Mouse (Mus musculus) hindbrain, postnatal 0 days (tissue): ENCODE measurements around the gene Lrrc74a. TPM values are rescaled to one million over a fixed set of nuclear protein-coding genes. Genes with fewer than 3 reads are reported as not detected.

Experiments used
- ATAC-seq: fragments of 200-750 bp; cut with Nextera tagmentation; 2 replicates; pipeline ENCODE4 v1.8.0; 2017; ENCODE audit warnings: mild to moderate bottlenecking, moderate TSS enrichment, moderate library complexity
- DNase-seq: peaks from one replicate; pipeline ENCODE4 v3.0.0-alpha.2; 2015; ENCODE audit warnings: low spot score
- H3K27ac ChIP-seq: fragments of 300-500 bp; sonication (generic); 2 replicates; pipeline ENCODE4 v1.5.1; 2014; ENCODE audit warnings: mild to moderate bottlenecking
- H3K27me3 ChIP-seq: fragments of 300-500 bp; sonication (generic); 2 replicates; pipeline ENCODE4 v1.6.1; 2014; ENCODE audit warnings: low read length, mixed read lengths; ENCODE audit not compliant: insufficient read depth
- H3K36me3 ChIP-seq: fragments of 300-500 bp; sonication (generic); 2 replicates; pipeline ENCODE4 v1.6.1; 2014; ENCODE audit warnings: low read length, mixed read lengths; ENCODE audit not compliant: insufficient read depth
- H3K4me1 ChIP-seq: fragments of 300-500 bp; sonication (generic); 2 replicates; pipeline ENCODE4 v1.6.1; 2014; ENCODE audit warnings: antibody characterized with exemption, low read length, mixed read lengths; ENCODE audit not compliant: insufficient read depth
- H3K4me2 ChIP-seq: fragments of 300-500 bp; sonication (generic); 2 replicates; pipeline ENCODE4 v1.6.1; 2014; ENCODE audit warnings: low read depth, mild to moderate bottlenecking, low read length, moderate library complexity, mixed read lengths
- H3K4me3 ChIP-seq: fragments of 300-500 bp; sonication (generic); 2 replicates; pipeline ENCODE4 v1.5.1; 2014; ENCODE audit warnings: low read length
- H3K9ac ChIP-seq: fragments of 300-500 bp; sonication (generic); replicated peaks from 2 replicates; pipeline ENCODE4 v1.6.1; 2014; ENCODE audit warnings: mild to moderate bottlenecking, low read length, moderate library complexity, mixed read lengths
- H3K9me3 ChIP-seq: fragments of 300-500 bp; sonication (generic); 2 replicates; pipeline ENCODE4 v1.6.1; 2016; ENCODE audit warnings: low read length, mixed read lengths
- CTCF ChIP-seq: IDR thresholded peaks from 2 replicates; pipeline ENCODE4 v1.5.1; 2016; ENCODE audit warnings: antibody characterized with exemption, control low read depth, low read depth
- WGBS: fragments of 180-500 bp; shearing (Covaris S2); extraction: QIAGEN DNeasy Blood & Tissue Kit; methylation state at CpG from one replicate; pipeline ENCODE4 v1.1.7; 2014; 5-methylcytosine and 5-hydroxymethylcytosine counted together
- polyA plus RNA-seq: library from polyadenylated mRNA; unstranded; fragments of >200 nt; fragmentation: Nextera tagmentation; extraction: Ambion mirVana; gene quantifications from 2 replicates; pipeline ENCODE4 v1.2.1, GENCODE M21; 2015
- total RNA-seq: library from RNA; depleted of rRNA; stranded (reverse); fragments of >200 nt; gene quantifications from 2 replicates; pipeline ENCODE4 v1.2.3, GENCODE M21; 2014

Gene Lrrc74a
- total and polyA plus RNA-seq, 2 experiments from 2014 or later = not detected

DNA sequence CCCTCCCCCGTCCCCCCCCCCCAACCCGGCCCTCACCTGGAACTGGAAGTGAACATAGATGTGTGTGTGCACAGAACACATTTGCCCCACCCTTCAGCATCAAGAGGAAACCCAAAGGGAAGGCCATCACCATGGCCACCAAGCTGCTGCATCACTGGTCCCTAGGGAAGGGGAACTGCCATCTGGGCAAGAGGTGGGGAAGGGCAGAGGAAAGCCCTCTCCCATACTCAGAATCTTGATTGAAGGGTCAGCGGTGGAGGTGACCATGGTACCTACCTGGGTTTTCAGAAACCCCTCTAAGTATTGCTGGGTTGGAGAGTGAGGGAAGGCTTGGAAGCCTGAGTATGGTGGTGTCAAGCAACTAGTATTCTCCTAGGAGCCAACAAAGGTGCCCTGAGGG is 68.7 kb downstream of the Lrrc74a start:
- no peak overlapping the region for H3K4me3 ChIP-seq
- peaks cover 75% of the 10 kb centered on the region for H3K4me1 ChIP-seq
- H3K27me3 ChIP-seq = no peaks in the 10 kb centered on the region
- 42% methylated on average over 3 of the region's 3 CpGs for WGBS
- DNase-seq (no peak), ATAC-seq (no peak)
- H3K9me3 ChIP-seq = no peaks in the 10 kb centered on the region
- no peak overlapping the region for H3K9ac ChIP-seq
- H3K36me3 ChIP-seq = no peaks in the 10 kb centered on the region
- peak overlapping the region; percentile 94 for H3K27ac ChIP-seq
- H3K4me2 ChIP-seq = no peak overlapping the region
- no peak for TF ChIP-seq CTCF

DNA sequence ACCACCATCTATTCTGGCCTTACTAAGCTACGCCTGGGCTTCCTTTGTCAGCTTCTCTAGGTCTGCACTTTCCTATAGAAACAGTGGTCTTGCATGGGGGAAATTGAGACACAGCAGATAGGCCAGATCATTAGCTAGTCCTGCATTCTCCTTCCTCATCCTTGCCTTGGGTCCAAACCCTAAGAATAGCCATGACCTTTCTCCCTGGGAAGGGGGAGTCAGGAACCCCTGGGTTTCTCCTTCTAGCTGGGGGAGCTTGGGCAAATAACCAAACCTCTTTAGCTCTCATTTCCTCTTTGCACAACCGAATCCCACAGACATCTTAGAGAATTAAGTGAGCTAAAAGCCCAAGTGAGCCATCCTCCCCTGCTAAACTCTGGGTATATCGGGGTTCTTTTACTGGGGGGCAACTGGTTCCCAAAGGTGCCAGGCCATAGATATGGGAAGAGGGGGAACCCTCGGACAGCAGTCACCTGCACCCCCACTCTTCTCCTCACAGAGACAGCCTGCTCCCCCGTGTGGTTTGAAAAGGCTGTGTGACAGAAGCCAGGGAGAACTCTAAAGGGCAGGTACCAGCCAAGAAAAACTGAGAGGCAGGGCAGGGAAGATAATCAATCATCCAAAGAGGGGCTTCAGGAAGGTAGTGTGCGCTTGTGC is 69.6 kb downstream of the Lrrc74a start:
- no peak overlapping the region for H3K9ac ChIP-seq
- DNase-seq = peak; percentile 68
- peak; percentile 60 for TF ChIP-seq CTCF
- H3K4me3 ChIP-seq = no peak overlapping the region
- H3K36me3 ChIP-seq = no peaks in the 10 kb centered on the region
- no peaks in the 10 kb centered on the region for H3K9me3 ChIP-seq
- no peaks in the 10 kb centered on the region for H3K27me3 ChIP-seq
- no peak for ATAC-seq
- H3K27ac ChIP-seq = peak overlapping the region; percentile 94
- H3K4me2 ChIP-seq = no peak overlapping the region
- peaks cover 82% of the 10 kb centered on the region for H3K4me1 ChIP-seq
- WGBS = 41% methylated on average over 6 of the region's 6 CpGs

DNA sequence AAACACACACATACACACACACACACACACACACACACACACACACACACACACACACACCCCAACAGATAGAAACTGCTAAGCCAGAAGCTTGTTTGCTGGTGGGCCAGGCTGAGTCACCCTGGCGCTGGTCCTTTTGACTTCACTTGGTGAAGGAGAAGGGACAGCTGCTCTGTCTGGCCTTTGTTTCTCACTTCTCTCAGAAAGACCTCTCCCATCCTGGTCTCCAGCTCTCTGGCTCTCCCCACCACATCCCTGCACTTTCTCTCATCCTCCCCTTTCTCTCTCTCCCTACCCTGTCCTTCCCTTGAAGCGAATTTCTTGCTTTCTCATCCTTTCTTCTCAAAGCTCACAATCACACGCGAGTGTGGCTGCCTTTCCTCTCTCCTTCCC is 70.1 kb downstream of the Lrrc74a start:
- Histone ChIP-seq H3K4me3 (no peak overlapping the region), H3K36me3 (no peaks in the 10 kb centered on the region), H3K27ac (peak overlapping the region; percentile 94), H3K27me3 (no peaks in the 10 kb centered on the region), H3K4me1 (peaks cover 82% of the 10 kb centered on the region), H3K9ac (no peak overlapping the region), H3K4me2 (no peak overlapping the region), H3K9me3 (no peaks in the 10 kb centered on the region)
- ATAC-seq (no peak), DNase-seq (no peak)
- WGBS = 23% methylated on average over 4 of the region's 4 CpGs
- TF ChIP-seq CTCF = no peak

DNA sequence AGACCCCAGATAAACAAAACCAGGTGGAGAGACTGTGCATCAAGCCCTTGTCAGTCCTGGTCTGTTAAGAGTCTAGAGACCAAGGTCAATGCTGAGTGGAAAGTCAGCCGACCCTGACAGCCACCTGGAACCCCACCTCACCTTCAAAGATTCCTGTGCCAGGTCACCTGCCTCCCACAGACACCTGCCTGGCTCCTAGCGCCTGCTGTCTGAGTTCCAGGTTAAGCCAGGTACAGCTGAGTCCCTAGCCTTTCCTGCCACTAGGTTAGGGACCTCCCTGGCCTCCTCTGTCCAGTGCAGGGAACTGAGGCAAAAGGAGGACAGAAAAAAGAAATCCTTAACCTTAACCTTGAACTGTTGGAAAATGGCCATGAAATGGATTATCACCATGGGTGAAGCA is 70.7 kb downstream of the Lrrc74a start:
- no peaks in the 10 kb centered on the region for H3K27me3 ChIP-seq
- WGBS = 69% methylated on average over 2 of the region's 2 CpGs
- no peak for TF ChIP-seq CTCF
- peak overlapping the region; percentile 94; the same call in 1 of the 2 replicates for H3K27ac ChIP-seq
- H3K4me2 ChIP-seq = no peak overlapping the region
- H3K4me3 ChIP-seq = no peak overlapping the region
- no peak for ATAC-seq
- no peaks in the 10 kb centered on the region for H3K9me3 ChIP-seq
- no peaks in the 10 kb centered on the region for H3K36me3 ChIP-seq
- DNase-seq = no peak
- peaks cover 82% of the 10 kb centered on the region for H3K4me1 ChIP-seq
- H3K9ac ChIP-seq = no peak overlapping the region

DNA sequence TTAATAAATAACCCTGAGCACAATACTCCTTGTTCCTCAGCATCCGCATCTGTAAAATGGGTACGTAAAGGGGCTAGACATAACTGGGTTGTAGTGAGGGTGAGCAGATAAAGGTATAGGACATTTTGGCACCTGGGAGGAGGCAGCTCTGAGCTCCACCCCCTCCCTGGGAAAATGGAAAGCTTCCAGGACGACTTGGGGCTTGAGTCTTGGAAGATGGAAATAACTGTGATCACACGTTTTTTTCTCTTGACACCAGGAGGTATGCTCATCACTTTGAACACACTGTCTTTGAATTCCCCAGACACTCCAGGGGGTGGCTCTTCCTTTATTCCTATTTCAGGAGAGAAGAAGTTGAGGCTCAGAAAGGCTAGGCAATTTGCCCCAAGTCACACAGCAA is 71.1 kb downstream of the Lrrc74a start:
- Histone ChIP-seq H3K4me2 (no peak overlapping the region), H3K9ac (no peak overlapping the region)
- WGBS = 57% methylated on average over 4 of the region's 4 CpGs

DNA sequence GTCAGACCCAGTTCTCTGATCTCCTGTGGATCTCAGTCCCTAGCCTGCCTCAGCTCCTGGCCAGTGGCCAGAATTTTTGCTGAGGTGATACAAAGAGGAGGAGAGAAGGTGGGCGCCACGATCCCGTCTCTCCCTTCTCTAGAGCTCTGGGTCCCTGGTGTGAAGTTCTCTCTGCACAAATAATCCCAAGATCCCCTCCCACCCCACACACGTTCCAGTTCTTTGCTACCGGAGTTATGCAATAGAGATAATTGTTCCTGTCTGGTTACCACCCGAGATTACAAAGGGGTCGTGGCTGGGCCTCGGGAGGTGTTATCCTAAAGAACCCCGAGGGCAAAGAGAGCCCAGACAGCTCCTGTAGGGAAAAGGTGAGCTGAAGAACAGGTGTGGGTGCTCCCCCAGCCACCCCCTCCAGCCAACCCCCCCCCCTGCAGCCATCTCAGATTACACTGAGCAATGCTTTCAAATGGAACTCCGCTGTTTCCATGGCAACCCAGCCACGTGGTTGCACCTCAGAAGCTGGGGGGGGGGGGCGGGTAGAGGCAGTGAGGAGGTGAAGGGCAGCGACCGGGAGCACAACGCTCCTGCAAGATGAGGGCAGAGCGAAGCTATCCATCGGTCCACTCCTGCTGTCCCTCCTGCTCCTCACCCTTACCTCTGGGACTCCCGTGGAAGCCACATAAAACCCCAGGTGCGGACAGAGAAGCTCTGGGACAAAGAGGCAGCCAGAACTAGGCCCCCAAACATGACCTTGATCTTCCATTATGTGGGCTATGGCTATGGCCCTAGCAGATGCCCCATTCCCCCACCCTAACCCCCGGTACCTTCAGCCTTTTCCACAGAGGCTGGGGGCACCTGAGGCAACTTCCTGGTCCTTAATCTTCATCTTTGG is 72.1 kb downstream of the Lrrc74a start:
- TF ChIP-seq CTCF = no peak
- H3K27me3 ChIP-seq = no peaks in the 10 kb centered on the region
- no peaks in the 10 kb centered on the region for H3K36me3 ChIP-seq
- H3K9ac ChIP-seq = peak overlapping the region; percentile 24; the same call in 1 of the 2 replicates
- 0 out of 2 replicates have a peak overlapping the region, but pooled peaks have one; percentile 36 for H3K4me2 ChIP-seq
- 6% methylated on average over 20 of the region's 20 CpGs for WGBS
- ATAC-seq = no peak
- DNase-seq = peak; percentile 92
- H3K9me3 ChIP-seq = no peaks in the 10 kb centered on the region
- no peak overlapping the region for H3K4me3 ChIP-seq
- peak overlapping the region; percentile 85 for H3K27ac ChIP-seq
- peaks cover 76% of the 10 kb centered on the region for H3K4me1 ChIP-seq

More for the DNA sequence above, 71.1 kb downstream of the Lrrc74a start:
- no peaks in the 10 kb centered on the region for H3K27me3 ChIP-seq
- TF ChIP-seq CTCF = no peak
- H3K4me1 ChIP-seq = peaks cover 81% of the 10 kb centered on the region
- ATAC-seq (no peak), DNase-seq (no peak)
- H3K27ac ChIP-seq = peak overlapping the region; percentile 85
- H3K9me3 ChIP-seq = no peaks in the 10 kb centered on the region
- H3K36me3 ChIP-seq = no peaks in the 10 kb centered on the region
- H3K4me3 ChIP-seq = no peak overlapping the region
